Mouse (Mus musculus): Measurements from ENCODE around the gene Vwa5b2. TPM values are rescaled to one million over a fixed set of nuclear protein-coding genes. Genes with fewer than 3 reads are reported as not detected.

Vwa5b2 gene
- total RNA-seq (2023; ENCODE audit: inconsistent age): 0.16 to 0.22 TPM in 2 of 4 replicates, not detected in the others

DNA sequence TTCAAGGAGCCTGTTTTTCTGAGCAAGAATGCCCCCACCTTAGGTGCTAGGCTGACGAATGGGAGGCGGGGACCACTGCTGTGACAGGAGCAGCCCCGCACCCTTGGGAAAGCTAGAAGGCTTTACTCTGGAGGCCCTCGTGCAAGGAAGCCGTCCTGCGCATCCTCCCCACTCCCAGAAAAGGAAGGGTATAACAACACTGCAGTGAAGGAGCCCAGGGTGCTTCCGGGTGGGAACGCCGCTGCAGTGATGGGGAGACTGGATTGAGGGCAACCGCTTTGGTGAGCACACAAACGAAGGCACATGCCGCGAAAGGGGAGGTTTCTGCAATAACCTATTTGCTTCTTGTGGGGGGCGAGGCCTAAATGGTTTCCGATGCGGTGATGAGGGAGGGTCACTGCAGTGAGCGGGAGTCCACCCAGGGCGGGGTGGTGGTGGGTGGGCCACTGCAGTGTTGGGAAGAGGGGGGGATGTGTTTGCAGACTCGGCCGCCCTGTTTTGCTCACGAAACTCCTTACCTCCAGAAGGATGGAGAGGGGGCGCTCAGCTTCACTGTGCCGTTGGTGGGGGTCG lies at the start of gene Vwa5b2:
TSS of gene Vwa5b2 (plus strand) at position 106 of the 573 bp plus-strand sequence.

DNA sequence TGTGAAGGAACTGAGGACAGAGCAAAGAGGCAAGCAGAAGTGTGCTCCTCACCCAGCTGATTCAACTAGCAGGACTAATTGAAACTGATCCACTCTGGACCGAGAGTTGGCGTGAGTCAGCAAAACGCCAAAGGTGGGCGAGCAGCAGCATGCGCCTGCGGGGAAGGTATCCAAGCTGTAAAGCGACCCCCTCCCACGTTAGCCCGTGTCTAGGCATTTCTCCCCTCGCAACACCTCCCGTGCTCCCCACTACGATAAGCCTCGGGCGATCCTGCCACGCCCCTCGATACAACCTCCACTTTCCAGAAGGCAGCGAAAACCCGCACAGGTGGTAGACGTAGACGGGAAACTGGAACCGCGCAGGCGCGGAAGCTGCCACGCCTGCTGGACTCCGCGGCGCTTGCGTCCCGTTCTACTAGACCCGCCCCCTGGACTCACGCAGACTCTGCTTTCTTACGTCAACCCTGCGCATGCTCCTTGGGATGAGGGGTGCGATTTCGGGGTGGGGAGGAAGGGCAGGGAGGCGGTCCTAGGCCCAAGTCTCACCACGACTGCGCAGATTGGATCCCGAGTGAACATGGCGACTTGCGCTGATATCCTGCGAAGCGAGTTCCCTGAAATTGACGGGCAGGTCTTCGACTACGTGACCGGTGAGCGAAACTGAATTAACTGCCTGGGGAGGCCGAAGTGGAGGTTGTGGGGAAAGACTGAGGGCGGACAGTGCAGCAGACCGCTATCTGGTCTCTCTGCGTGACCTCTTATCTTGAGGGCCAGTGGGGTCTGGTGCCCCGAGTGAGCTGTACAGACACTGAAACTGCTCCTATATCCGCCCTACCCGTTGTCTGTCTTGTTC lies 40.9 kb upstream of the Vwa5b2 start, which contains the start of gene Abcf3:
TSS of gene Abcf3 (plus strand) at position 482 of the 853 bp plus-strand sequence.

DNA sequence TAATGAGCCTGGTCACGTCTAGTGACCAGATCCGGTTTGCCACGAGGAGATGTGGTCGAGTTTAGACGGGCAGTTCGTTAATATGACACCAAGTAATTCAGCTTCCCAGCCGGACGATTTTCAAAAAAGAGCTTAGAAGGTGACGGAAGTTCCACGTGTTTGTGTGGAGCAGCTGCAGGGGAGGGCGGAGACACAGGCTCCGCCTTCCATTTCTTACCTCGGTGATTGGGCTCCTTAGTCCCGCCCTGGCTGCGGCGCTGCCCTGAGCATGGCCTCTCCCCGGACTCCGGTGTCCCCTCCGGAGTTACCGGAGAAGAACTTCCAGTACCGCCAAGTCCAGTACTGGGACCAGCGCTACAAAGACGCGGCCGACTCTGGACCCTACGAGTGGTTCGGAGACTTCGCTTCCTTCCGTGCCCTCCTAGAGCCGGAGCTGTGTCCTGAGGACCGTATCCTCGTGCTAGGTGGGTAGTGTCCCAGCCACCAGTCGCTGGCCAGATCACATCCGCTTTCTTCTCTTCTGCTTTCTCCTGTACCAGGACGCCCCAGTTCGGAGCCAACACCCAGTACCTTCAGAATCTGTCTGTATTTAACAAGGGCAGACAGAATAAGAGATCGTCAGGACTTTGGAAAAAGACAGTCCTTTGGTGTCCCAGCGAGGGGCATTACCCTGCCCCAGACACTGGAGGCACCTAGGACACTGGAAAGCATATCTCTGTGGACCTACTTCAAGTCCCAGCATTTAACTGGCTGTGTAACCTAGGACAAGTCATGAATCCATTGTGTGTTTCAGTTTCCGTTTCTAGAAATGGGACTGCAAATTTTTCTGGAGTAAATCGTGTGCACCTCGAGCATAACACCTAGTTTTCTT lies 22.3 kb downstream of the Vwa5b2 start, which contains the start of the genes Eef1akmt4, Gm49333 and Alg3:
TSS of gene Eef1akmt4 (plus strand) at position 237 of the 871 bp plus-strand sequence.
TSS of gene Gm49333 (plus strand) at position 254 of the 871 bp plus-strand sequence.
TSS of gene Alg3 (minus strand) at position 379 of the 871 bp plus-strand sequence.

DNA sequence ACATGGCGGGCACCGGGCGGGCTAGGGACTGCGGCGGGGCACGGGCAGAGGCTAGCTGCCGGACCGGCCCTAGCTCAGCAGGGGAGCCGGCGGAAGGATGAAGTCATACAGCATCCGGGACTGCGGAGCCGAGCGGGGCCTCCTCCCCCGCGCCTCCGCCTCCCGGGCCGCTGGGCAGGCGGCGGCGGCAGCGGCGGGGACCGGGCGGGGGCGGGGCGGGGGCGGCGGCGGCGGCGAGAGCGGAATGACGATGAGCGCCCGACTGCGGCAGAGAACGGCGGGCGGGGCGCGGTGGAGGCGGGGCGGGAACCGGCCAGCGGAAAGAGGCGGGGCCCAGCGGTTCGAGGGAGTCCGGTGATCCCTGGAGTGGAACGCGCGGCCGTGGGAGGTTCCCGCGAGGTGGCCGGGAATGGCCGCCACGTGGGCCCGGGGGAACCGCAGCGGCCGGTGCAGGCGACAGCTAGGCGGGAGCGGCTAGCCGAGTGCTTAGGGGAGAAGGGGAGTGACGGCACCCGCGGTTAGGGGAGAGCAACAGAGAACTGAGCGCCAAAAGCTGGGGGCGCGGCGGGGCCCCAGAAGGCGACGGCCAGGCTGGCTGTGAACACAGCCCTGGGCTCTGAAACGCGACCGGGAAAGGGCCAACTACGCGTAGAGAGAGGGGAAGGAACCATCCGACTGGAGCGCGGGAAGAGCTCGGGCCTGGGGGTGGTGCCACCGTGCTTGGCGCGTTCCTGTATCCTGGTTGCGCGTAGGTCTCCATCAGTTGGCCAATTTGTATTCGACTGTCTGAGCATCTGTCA lies 32.1 kb downstream of the Vwa5b2 start, which contains the start of gene Camk2n2:
TSS of gene Camk2n2 (minus strand) at position 97 of the 800 bp plus-strand sequence.

DNA sequence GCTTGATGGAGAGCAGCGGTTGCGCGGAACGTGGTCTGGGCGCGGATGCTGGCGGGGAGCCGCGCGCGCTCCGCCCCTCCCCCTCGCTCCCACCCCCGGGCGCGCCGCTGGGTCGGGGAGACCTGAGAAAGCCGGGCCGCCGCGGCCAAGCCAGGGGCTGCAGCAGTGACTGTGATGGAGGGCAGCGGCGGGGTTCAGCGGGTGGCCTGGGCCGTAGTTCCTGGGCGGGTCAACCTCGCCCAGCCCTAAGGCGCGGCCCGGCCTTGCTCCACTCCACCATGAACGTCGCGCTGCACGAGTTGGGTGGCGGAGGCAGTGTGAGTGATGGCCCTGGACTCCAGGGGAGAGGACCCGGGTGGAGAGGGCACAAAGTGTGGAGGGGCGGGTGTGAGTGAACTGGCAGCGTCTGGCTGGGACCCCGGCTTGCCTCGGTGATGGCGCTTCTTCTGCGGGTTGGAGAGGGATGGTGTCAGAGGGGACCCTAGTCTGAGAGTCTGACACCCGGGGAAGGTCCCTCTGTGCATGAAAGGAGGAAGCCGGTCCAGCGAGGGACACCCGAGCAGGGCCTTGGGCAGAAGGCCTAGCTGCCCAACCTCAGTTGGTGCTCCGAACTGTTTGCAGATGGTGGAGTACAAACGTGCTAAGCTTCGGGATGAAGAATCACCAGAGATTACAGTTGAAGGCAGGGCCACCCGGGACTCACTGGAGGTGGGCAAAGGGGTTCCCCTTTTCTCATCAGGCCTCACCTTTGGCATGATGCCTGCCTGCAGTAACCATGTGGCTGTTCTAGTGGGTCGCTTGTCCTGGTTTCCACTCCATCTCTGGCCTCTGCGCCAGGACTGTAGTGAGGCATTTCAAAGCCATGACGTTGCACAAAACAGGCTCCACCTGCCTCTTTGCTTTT lies 40.7 kb downstream of the Vwa5b2 start, which contains the start of gene Ece2:
TSS of gene Ece2 (plus strand) at position 98 of the 904 bp plus-strand sequence.

DNA sequence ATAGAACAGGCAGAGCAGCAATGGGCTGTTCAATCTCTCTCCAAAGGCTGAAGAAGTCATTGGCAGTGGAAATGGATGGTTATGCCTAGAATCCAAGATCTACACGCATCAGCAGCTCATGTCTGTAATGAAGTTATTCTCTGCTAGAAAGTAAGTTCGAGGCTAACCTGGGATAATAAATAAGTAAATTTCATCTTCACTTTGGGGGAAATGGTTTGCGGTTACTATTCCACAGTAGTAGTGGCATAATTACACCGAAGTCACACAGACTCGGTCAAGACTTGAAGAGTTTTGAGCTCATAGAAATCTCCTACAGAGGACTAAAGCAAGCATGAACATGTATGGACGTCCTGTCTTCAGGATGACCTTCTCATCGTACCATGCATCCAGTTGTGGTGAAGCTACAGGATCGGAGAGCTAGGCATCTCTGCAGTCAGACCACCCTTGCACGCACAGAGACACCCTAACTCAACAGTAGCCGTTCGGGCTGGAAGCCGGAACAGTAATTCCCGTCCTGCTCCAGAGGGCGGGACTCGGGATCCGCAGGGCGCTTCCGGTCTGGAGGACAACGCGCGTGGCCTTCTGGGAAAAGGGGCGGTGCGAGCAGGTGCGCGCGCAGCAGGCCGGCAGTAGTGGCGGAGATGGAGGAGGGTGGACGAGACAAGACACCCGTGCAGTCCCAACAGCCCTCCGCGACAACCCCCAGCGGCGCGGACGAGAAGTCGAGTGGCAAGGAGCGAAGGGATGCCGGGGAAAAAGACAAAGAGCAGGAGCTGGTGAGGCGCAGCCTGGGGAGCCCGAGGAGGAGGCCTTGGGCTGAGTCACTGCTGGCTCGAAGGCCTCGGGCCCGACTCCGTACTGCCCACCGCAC lies 62.0 kb downstream of the Vwa5b2 start, which contains the start of gene Psmd2:
TSS of gene Psmd2 (plus strand) at position 577 of the 871 bp plus-strand sequence.

Other genes with a start within 250 kb of the Vwa5b2 start
- 23.2 to 31.8 TPM (median 28.8 TPM) in 4 replicates for gene Abcc5, start 163.1 kb upstream of the Vwa5b2 start, total RNA-seq (2023; ENCODE audit: inconsistent age)
- 43.3 to 54.2 TPM (median 47.7 TPM) in 4 replicates for gene Eif2b5, start 90.7 kb upstream of the Vwa5b2 start, total RNA-seq (2023; ENCODE audit: inconsistent age)
- 36.5 to 43.6 TPM (median 40.5 TPM) in 4 replicates for gene Dvl3, start 72.5 kb upstream of the Vwa5b2 start, total RNA-seq (2023; ENCODE audit: inconsistent age)
- 161 to 198 TPM (median 189 TPM) in 4 replicates for gene Ap2m1, start 54.0 kb upstream of the Vwa5b2 start, total RNA-seq (2023; ENCODE audit: inconsistent age)
- 87.9 to 111 TPM (median 94.7 TPM) in 4 replicates for gene Abcf3, start 40.9 kb upstream of the Vwa5b2 start, total RNA-seq (2023; ENCODE audit: inconsistent age)
- 3.2 to 6.3 TPM (median 5.3 TPM) in 4 replicates for gene Eef1akmt4, start 22.1 kb downstream of the Vwa5b2 start, total RNA-seq (2023; ENCODE audit: inconsistent age)
- gene Gm49333, start 22.1 kb downstream of the Vwa5b2 start, total RNA-seq (2023; ENCODE audit: inconsistent age): not detected in 4 replicates
- 9.2 to 16.0 TPM (median 12.0 TPM) in 4 replicates for gene Alg3, start 22.3 kb downstream of the Vwa5b2 start, total RNA-seq (2023; ENCODE audit: inconsistent age)
- gene Camk2n2, start 31.8 kb downstream of the Vwa5b2 start, total RNA-seq (2023; ENCODE audit: inconsistent age): 0.81 to 0.93 TPM in 2 of 4 replicates, not detected in the others
- gene Ece2, start 40.4 kb downstream of the Vwa5b2 start, total RNA-seq (2023; ENCODE audit: inconsistent age): 0.29 TPM in 1 of 4 replicates, not detected in the others
- 115 to 128 TPM (median 126 TPM) in 4 replicates for gene Psmd2, start 62.2 kb downstream of the Vwa5b2 start, total RNA-seq (2023; ENCODE audit: inconsistent age)
- gene Eif4g1, start 78.8 kb downstream of the Vwa5b2 start, total RNA-seq (2023; ENCODE audit: inconsistent age): 314 to 343 TPM (median 331 TPM) in 4 replicates
- 0.22 to 0.66 TPM (median 0.33 TPM) in 4 replicates for gene Fam131a, start 103.8 kb downstream of the Vwa5b2 start, total RNA-seq (2023; ENCODE audit: inconsistent age)
- gene Polr2h, start 128.2 kb downstream of the Vwa5b2 start, total RNA-seq (2023; ENCODE audit: inconsistent age): 15.6 to 18.0 TPM (median 17.4 TPM) in 4 replicates
- gene Clcn2, start 128.3 kb downstream of the Vwa5b2 start, total RNA-seq (2023; ENCODE audit: inconsistent age): 1.7 to 3.0 TPM (median 2.5 TPM) in 4 replicates
- not detected in 4 replicates for gene Chrd, start 143.7 kb downstream of the Vwa5b2 start, total RNA-seq (2023; ENCODE audit: inconsistent age)
- gene Thpo, start 145.0 kb downstream of the Vwa5b2 start, total RNA-seq (2023; ENCODE audit: inconsistent age): not detected in 4 replicates

Measured in B cell, adult (primary cell).